Mouse (Mus musculus) erythroblast, embryonic 14.5 days (primary cell): ENCODE data around the gene Plcb2.

Source experiments
- GATA1 ChIP-seq: IDR thresholded peaks from 2 replicates; pipeline ENCODE4 v1.6.1; 2012; ENCODE audit warnings: low read length, inconsistent platforms, mixed read lengths
- TAL1 ChIP-seq: IDR thresholded peaks from 3 replicates; pipeline ENCODE4 v1.6.1; 2012; ENCODE audit warnings: low read length, inconsistent platforms, mixed read lengths

- no peak for TF ChIP-seq GATA1
- no peak for TF ChIP-seq TAL1
Measured at GRCm38 (mm10) chr2:118714230-118714629, 14.0 kb downstream of the Plcb2 start.
